Mouse (Mus musculus) heart, embryonic 15.5 days (tissue): Measurements from ENCODE around the gene Pla2g2d. TPM values are rescaled to one million over a fixed set of nuclear protein-coding genes. Genes with fewer than 3 reads are reported as not detected.

Experiments used
- ATAC-seq: fragments of 200-750 bp; cut with Nextera tagmentation; replicated peaks from 2 replicates; pipeline ENCODE4 v1.8.0; 2017; ENCODE audit warnings: low read depth, moderate TSS enrichment; ENCODE audit not compliant: insufficient number of reproducible peaks, insufficient read depth, low FRiP score
- H3K27ac ChIP-seq: fragments of 300-500 bp; sonication (generic); 2 replicates; pipeline ENCODE4 v1.5.1; 2015; ENCODE audit warnings: mild to moderate bottlenecking, inconsistent platforms
- H3K27me3 ChIP-seq: fragments of 300-500 bp; sonication (generic); 2 replicates; pipeline ENCODE4 v1.6.1; 2015; ENCODE audit warnings: inconsistent platforms
- H3K36me3 ChIP-seq: fragments of 300-500 bp; sonication (generic); 2 replicates; pipeline ENCODE4 v1.6.1; 2015; ENCODE audit warnings: mild to moderate bottlenecking, inconsistent platforms
- H3K4me1 ChIP-seq: fragments of 300-500 bp; sonication (generic); replicated peaks from 2 replicates; pipeline ENCODE4 v1.6.1; 2015; ENCODE audit warnings: inconsistent platforms
- H3K4me2 ChIP-seq: fragments of 300-500 bp; sonication (generic); 2 replicates; pipeline ENCODE4 v1.6.1; 2015; ENCODE audit warnings: inconsistent platforms, mild to moderate bottlenecking, moderate library complexity
- H3K4me3 ChIP-seq: fragments of 300-500 bp; sonication (generic); 2 replicates; pipeline ENCODE4 v1.5.1; 2015; ENCODE audit warnings: mild to moderate bottlenecking, inconsistent platforms
- H3K9ac ChIP-seq: fragments of 300-500 bp; sonication (generic); 2 replicates; pipeline ENCODE4 v1.6.1; 2015; ENCODE audit warnings: mild to moderate bottlenecking, inconsistent platforms
- H3K9me3 ChIP-seq: fragments of 300-500 bp; sonication (generic); replicated peaks from 2 replicates; pipeline ENCODE4 v1.6.1; 2016; ENCODE audit warnings: inconsistent platforms
- WGBS: fragments of 180-500 bp; shearing (Covaris S2); methylation state at CpG from one replicate; pipeline ENCODE4 v1.1.7; 2015; ENCODE audit warnings: mixed read lengths; 5-methylcytosine and 5-hydroxymethylcytosine counted together
- polyA plus RNA-seq: library from polyadenylated mRNA; unstranded; fragments of >200 nt; fragmentation: Nextera tagmentation; extraction: Ambion mirVana; gene quantifications from 2 replicates; pipeline ENCODE4 v1.2.1, GENCODE M21; 2015

Gene Pla2g2d
- polyA plus RNA-seq, 1 experiment from 2014 or later = not detected

DNA sequence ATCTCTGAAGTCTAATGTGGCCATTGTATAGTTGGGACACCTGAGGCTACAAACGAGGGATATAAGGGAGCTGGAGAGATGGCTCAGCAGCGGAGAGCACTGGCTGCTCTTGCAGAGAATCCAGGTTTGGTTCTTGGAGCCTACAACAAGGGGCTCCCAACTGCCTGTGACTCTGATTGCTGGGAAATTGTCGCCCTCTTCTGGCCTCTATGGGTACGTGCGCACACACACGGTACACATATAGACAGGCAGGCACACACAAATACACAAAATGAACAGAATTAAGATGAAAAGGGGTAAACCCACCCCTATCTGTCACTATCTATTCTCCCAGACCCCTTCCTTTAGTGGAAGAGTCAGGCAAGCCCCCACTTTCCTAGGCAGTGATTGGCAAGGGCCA lies 22.9 kb upstream of the Pla2g2d start:
- H3K9me3 ChIP-seq = no peaks in the 10 kb centered on the region
- no peaks in the 10 kb centered on the region for H3K36me3 ChIP-seq
- ATAC-seq = no peak
- no peaks in the 10 kb centered on the region; the same call in 1 of the 2 replicates for H3K4me1 ChIP-seq
- 90% methylated on average over 6 of the region's 6 CpGs for WGBS
- H3K27me3 ChIP-seq = peaks cover 24% of the 10 kb centered on the region
- no peak overlapping the region for H3K9ac ChIP-seq
- no peak overlapping the region for H3K4me2 ChIP-seq
- H3K27ac ChIP-seq = no peak overlapping the region
- H3K4me3 ChIP-seq = no peak overlapping the region

DNA sequence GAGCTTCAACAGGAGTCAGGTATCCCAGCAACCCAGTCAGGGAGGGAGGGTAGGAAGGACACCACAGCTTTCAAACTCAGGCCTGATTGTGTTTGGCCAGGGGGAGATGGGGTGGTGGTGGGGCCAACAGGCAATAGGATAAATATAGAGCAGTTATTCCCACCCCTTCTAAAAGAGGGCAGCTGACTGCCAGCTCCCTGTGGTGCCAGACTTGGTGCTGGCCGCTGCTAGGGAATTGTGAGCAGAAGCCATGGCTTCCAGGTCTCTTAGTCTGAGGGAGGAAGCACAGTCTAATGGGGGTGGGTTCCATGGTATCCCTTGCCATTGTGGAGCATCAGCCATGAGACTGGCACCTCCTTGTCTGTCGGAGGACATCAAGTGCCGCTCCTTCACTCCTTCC lies 21.9 kb upstream of the Pla2g2d start:
- ATAC-seq = no peak
- Histone ChIP-seq H3K27ac (no peak overlapping the region), H3K9me3 (no peaks in the 10 kb centered on the region), H3K4me1 (no peaks in the 10 kb centered on the region), H3K36me3 (no peaks in the 10 kb centered on the region), H3K9ac (no peak overlapping the region), H3K4me3 (no peak overlapping the region), H3K4me2 (no peak overlapping the region), H3K27me3 (peaks cover 15% of the 10 kb centered on the region)
- WGBS = 85% methylated on average over 3 of the region's 3 CpGs

GRCm38 (mm10) chr4:138754432-138754831 lies 21.1 kb upstream of the Pla2g2d start:
- no peaks in the 10 kb centered on the region; the same call in 1 of the 2 replicates for H3K4me1 ChIP-seq
- no peak for ATAC-seq
- WGBS = 42% methylated on average over 9 of the region's 9 CpGs

GRCm38 (mm10) chr4:138755439-138755838 lies 20.1 kb upstream of the Pla2g2d start:
- H3K27me3 ChIP-seq = peaks cover 5% of the 10 kb centered on the region; the same call in 1 of the 2 replicates
- H3K4me1 ChIP-seq = no peaks in the 10 kb centered on the region; the same call in 1 of the 2 replicates
- H3K36me3 ChIP-seq = no peaks in the 10 kb centered on the region
- no peak overlapping the region for H3K9ac ChIP-seq
- H3K4me3 ChIP-seq = no peak overlapping the region
- ATAC-seq = no peak
- 62% methylated on average over 4 of the region's 4 CpGs for WGBS
- H3K9me3 ChIP-seq = no peaks in the 10 kb centered on the region
- H3K4me2 ChIP-seq = no peak overlapping the region
- H3K27ac ChIP-seq = no peak overlapping the region

More at GRCm38 (mm10) chr4:138754432-138754831, 21.1 kb upstream of the Pla2g2d start:
- Histone ChIP-seq H3K4me2 (no peak overlapping the region), H3K9ac (no peak overlapping the region), H3K36me3 (no peaks in the 10 kb centered on the region), H3K27me3 (peaks cover 11% of the 10 kb centered on the region), H3K4me3 (no peak overlapping the region), H3K9me3 (no peaks in the 10 kb centered on the region), H3K27ac (no peak overlapping the region)

GRCm38 (mm10) chr4:138755983-138756382 lies 19.6 kb upstream of the Pla2g2d start:
- H3K4me2 ChIP-seq = no peak overlapping the region
- no peaks in the 10 kb centered on the region for H3K36me3 ChIP-seq
- peaks cover 5% of the 10 kb centered on the region; the same call in 1 of the 2 replicates for H3K27me3 ChIP-seq
- H3K27ac ChIP-seq = no peak overlapping the region
- WGBS = 81% methylated on average over 11 of the region's 11 CpGs
- H3K4me3 ChIP-seq = no peak overlapping the region
- H3K9ac ChIP-seq = no peak overlapping the region
- H3K4me1 ChIP-seq = no peaks in the 10 kb centered on the region; the same call in 1 of the 2 replicates
- no peak for ATAC-seq
- no peaks in the 10 kb centered on the region for H3K9me3 ChIP-seq

DNA sequence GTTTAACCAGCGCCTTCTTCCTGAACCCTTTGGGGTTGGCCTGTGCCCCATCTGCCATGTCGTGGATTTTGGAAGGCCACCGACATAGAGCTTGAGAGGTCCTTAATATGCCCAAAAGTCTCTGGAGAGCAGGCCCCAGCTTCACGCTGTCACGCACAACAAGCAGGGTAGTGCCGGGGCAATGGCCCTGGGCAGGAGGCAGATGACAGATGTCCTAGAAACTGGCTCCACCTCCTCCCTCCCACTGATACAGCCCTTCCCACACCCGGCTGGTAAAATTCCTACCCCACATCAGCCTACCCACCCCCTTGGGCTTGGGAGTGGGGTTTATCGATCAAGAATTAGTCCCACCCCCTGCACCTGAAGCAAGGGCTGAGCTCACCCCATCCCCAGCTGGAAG lies 18.1 kb upstream of the Pla2g2d start, which contains the start of gene Pla2g2f:
TSS of gene Pla2g2f (minus strand) at position 211 of the 400 bp plus-strand sequence.
- no peaks in the 10 kb centered on the region; the same call in 1 of the 2 replicates for H3K4me1 ChIP-seq
- peaks cover 5% of the 10 kb centered on the region; the same call in 1 of the 2 replicates for H3K27me3 ChIP-seq
- H3K36me3 ChIP-seq = no peaks in the 10 kb centered on the region
- no peaks in the 10 kb centered on the region for H3K9me3 ChIP-seq
- H3K27ac ChIP-seq = no peak within 1 kb of the TSS
- no peak for ATAC-seq
- H3K4me2 ChIP-seq = no peak within 1 kb of the TSS
- no peak within 1 kb of the TSS for H3K9ac ChIP-seq
- no peak within 1 kb of the TSS for H3K4me3 ChIP-seq
- WGBS = 76% methylated on average over 8 of the region's 8 CpGs

GRCm38 (mm10) chr4:138762266-138762665 lies 13.3 kb upstream of the Pla2g2d start:
- no peak overlapping the region for H3K4me2 ChIP-seq
- no peak overlapping the region for H3K4me3 ChIP-seq
- H3K27ac ChIP-seq = no peak overlapping the region
- no peak for ATAC-seq
- no peaks in the 10 kb centered on the region for H3K9me3 ChIP-seq
- H3K9ac ChIP-seq = no peak overlapping the region
- H3K4me1 ChIP-seq = no peaks in the 10 kb centered on the region; the same call in 1 of the 2 replicates
- H3K36me3 ChIP-seq = no peaks in the 10 kb centered on the region
- H3K27me3 ChIP-seq = no peaks in the 10 kb centered on the region
- 58% methylated on average over 9 of the region's 9 CpGs for WGBS

DNA sequence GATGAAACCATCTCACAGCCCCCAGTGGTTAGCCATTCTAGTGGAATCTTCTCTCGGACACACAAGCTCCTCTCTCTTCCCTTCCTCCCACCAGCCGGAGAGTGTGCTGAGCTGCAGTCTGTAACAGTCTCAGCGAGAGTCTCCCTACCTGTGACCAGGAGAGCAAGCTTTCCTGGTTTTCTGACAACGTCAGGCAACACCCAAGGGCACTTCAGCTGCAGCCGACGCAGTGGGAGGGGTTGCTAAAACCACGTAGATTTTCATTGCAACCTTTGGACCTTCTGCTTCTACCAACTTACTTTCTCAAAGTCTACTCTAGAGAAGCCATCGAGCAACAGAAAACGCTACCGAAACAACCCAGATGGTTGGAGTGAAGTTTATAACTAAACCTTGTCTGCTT lies 3.6 kb upstream of the Pla2g2d start:
- H3K9me3 ChIP-seq = no peaks in the 10 kb centered on the region
- H3K27ac ChIP-seq = no peak overlapping the region
- no peaks in the 10 kb centered on the region for H3K4me1 ChIP-seq
- H3K4me2 ChIP-seq = no peak overlapping the region
- H3K9ac ChIP-seq = no peak overlapping the region
- H3K36me3 ChIP-seq = no peaks in the 10 kb centered on the region
- ATAC-seq = no peak
- WGBS = 73% methylated on average over 10 of the region's 10 CpGs
- H3K4me3 ChIP-seq = no peak overlapping the region
- H3K27me3 ChIP-seq = peaks cover 21% of the 10 kb centered on the region

DNA sequence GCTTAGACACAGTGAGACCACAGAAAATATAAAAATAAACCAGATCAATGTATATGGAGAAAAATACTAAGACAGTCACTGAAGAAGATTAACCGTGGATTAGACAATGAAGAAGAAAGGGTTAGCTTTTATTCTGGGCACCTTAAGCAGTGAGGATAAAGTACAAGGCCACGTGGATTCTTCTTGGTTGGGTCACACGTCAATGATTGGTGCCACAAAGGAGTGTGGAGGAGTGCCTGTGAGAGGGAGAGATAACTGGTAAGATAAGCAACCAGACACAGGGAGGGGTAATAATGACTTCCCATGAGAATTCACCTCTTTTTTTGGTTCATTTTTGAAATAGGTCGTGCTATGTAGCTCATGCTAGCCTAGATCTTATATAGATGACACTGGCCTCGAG lies 3.1 kb upstream of the Pla2g2d start:
- 75% methylated on average over 5 of the region's 5 CpGs for WGBS
- Histone ChIP-seq H3K27me3 (peaks cover 24% of the 10 kb centered on the region), H3K36me3 (no peaks in the 10 kb centered on the region), H3K9ac (no peak overlapping the region), H3K27ac (no peak overlapping the region), H3K9me3 (no peaks in the 10 kb centered on the region), H3K4me2 (no peak overlapping the region), H3K4me3 (no peak overlapping the region), H3K4me1 (no peaks in the 10 kb centered on the region)
- no peak for ATAC-seq

DNA sequence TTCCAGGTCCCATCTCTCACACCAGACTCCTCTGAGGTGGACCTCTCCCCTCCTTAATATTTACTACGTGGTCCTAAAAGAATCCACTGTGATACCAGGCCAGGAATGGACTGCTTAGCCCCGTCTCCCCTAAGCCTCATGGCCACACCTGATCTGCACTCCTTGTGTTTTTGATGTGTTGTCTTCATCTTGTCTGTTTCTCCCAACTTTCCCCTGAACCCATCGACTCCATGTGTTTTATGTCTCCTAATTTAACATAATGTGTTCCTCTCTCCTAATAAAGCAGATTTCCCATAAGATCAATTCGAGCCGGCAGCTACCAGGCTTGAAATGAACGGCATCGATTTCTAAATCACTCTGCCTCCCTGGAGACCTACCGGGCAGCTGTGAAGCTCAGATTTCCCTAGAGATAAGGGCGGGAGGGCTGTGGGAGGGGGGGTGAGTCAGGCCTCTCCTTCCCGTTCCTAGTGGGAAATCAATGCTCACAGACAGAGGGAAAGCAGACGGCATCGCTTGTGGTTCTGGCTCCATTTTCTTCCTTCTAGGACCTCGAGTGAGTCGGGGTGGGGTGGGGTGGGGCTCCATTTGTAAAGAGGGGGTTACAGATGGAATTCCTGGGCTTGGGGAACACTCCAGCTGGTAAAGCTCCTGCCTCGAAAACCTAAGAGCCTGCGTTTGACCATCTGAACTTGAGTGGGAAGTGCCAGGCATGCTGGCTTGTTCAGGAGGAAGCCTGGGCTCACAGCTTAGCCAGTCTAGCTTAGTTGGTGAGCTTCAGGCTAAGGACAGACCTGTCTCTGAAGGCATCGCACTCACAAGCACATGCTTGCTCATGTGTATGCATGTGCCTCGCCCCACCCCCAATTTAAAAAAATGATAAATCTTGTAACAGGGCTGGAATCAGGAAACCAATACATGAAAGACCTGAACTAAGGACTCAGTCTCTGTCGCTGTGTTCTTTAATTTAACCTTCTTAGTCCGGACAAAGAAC lies 2.2 kb downstream of the Pla2g2d start:
- no peak for ATAC-seq
- H3K36me3 ChIP-seq = no peaks in the 10 kb centered on the region
- H3K9me3 ChIP-seq = no peaks in the 10 kb centered on the region
- H3K9ac ChIP-seq = no peak overlapping the region
- H3K27ac ChIP-seq = no peak overlapping the region
- no peaks in the 10 kb centered on the region for H3K4me1 ChIP-seq
- no peak overlapping the region for H3K4me3 ChIP-seq
- no peak overlapping the region for H3K4me2 ChIP-seq
- H3K27me3 ChIP-seq = peaks cover 48% of the 10 kb centered on the region
- WGBS = 41% methylated on average over 20 of the region's 20 CpGs

DNA sequence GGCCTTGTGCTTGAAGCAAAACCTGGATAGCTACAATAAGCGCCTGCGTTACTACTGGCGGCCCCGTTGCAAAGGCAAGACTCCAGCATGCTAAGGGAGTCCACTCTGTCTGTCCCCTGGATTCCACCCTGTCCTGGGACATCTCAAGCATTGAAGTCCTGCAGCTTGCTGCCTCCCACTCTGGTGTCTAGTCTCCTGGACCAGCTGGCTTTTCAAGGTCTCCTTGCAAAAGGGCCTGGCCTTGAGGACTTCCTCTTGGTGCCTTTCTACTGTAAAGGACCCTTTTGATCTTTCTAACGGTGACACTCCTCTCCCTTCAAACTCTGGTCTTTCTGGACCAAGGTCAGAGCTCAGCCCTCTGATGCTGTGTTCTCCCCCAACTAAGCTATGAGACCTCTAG lies 4.8 kb downstream of the Pla2g2d start:
- H3K27me3 ChIP-seq = peaks cover 59% of the 10 kb centered on the region
- no peak overlapping the region for H3K27ac ChIP-seq
- no peak overlapping the region for H3K9ac ChIP-seq
- no peaks in the 10 kb centered on the region for H3K9me3 ChIP-seq
- H3K4me1 ChIP-seq = no peaks in the 10 kb centered on the region
- no peak for ATAC-seq
- no peaks in the 10 kb centered on the region for H3K36me3 ChIP-seq
- 80% methylated on average over 5 of the region's 5 CpGs for WGBS
- H3K4me2 ChIP-seq = no peak overlapping the region
- H3K4me3 ChIP-seq = no peak overlapping the region
